Mouse (Mus musculus): ENCODE results near the gene Ddt.
"Not testable (repeated sequence)": the region's sequence is repeated elsewhere in the genome, so short reads cannot be mapped to it uniquely, and the experiment has no call there.

The Ddt gene

DNA sequence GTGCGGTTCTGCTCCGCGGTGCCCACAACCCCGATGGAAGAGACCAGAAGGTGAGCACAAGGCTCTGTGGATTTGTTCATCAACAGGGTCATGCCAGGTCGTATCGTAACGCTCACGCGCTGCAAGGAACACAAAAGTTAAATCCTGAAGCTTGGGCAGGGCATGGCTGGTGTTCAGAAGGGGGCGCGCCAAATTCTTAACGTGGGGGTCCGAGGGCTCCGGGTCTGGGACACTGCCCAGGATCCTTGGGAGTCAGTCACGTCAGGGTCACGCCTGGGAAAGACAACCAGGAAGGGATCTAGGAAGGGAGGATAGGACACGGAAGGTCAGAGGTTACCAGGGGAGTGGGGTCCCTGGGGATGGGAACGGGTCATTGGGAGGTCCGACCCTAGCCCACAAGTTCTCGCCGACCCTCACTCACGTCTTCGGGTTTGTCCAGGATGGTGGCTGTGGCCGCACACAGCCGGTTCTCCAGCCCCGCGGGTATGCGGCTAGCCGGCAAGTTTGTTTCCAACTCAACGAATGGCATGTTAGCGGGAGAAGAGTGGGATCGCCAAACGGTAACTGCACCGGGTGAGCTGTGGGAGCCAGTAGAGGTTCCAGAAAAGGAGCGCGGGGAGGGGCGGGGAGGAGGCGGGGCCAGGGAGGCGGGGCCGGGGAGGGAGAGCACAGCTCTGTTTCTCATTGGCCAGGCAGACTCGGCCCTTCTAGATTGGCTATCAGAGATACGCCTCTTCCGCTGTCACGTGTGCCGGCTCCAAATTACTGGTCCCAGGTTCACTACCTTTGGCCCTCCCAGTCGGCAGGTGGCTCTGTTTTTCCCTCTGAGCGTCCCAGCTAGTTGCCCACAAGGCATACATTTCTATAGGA is at the start of gene Ddt:
Gene Ddt, minus strand, starts transcription at position 620 of the 870 bp plus-strand sequence.
- peak; percentile 94 for DNase-seq

DNA sequence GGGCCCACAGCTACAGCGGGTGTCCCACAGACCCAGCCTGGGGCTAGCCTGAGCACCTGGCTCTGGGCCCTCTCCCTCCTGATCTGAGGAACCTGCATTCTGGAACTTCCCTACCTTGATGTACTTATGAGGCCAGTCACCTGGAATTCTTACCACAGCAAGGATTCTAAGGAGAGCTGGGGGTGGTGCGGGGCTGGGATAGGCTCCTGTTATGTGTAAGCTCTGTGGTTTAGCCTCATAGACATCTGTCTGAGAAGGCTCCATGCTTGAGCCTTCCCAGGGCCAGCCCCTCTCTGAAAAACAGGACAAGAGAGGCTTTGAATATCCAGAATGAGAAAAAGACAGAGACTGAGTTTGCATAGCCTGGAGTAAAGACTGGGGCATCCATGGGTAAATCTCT is 49.2 kb upstream of the Ddt start, which contains the start of gene Gstt4:
Gene Gstt4, minus strand, starts transcription at position 101 of the 400 bp plus-strand sequence.
- DNase-seq, result no peak

DNA sequence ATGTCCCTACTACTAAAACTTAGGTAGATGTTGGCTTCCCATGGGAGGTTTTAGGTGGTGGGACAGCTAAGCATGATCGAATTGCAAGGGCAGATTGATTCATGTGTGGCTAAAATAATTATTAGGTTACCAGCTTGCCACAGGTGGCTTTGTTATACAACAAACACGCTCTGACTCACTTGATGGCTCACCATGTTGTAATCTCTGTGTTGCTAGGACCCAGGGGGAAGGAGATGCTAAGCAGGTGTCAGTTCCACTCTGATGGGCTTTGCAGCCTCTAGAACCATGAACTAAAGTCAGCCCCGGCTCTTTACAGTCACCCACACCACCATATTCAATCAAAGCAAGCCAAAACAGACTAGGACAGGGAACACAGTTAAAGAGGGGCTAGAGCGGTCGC is 46.7 kb upstream of the Ddt start:
- DNase-seq, result no peak

DNA sequence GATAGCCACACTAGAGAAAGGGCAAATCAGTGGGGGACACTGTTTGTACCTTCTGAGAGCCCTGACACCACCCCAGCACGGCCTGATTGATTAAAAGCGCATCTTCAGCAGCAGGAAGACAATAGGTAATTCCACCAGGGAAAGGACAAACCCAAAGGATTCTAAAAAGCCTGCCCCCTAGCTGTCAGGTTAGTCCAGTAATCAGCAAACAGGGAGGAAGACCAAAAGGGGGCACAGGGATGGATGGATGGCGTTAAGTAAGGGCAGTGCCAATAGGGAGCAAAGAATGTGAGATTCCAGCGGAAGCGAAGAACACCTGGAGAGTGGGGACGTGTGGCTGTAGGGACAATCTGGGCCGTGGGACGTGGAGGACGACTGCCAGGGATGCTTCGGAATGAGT is 45.4 kb upstream of the Ddt start:
- no peak for DNase-seq

DNA sequence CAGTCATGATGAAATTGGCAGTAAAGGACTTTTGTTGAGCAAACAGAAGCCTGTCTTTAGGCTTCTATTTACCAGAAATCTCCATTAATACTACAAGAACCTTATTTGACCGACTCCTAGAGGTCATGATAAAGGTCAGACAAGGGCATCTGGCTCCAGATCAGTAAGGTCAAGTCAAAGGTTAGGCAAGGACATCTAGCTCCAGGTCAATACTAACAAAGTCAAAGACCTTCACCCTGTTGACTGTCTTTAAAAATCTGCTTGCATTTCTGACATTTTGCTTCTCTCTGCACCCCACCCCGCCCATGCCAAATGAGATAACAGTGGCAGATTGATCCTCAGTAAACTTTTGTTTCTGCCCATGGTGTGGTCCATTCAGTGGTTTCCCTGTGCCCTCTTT is 31.0 kb upstream of the Ddt start:
- DNase-seq, result no peak

DNA sequence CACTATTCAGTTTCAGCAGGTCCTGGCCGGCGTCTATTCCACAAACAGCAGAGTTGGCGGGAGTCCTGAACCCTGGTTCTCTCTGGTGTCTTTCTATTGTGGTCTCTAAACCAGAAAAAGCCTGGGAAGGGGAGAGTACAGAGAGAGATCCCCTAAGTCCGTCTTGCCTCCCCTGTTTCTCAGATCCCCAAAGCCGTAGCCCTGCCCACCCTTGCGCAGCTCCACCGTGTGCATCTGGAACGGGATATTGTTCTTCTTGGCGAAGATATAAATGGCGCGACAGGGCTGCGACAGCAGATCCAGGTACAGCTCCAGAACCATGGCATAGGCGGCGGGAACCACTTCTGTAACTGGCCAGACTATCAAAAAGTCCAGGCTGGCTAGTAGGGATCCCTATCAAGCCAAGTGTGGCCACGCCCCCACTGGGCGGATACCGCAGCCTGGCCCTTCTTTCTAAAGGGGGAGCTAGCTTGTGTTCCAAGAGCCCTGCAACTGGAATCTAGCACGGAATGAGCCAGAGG is 25.0 kb upstream of the Ddt start, which contains the start of gene Gstt1:
Gene Gstt1, minus strand, starts transcription at position 409 of the 521 bp plus-strand sequence.
- peak; percentile 80 for DNase-seq

DNA sequence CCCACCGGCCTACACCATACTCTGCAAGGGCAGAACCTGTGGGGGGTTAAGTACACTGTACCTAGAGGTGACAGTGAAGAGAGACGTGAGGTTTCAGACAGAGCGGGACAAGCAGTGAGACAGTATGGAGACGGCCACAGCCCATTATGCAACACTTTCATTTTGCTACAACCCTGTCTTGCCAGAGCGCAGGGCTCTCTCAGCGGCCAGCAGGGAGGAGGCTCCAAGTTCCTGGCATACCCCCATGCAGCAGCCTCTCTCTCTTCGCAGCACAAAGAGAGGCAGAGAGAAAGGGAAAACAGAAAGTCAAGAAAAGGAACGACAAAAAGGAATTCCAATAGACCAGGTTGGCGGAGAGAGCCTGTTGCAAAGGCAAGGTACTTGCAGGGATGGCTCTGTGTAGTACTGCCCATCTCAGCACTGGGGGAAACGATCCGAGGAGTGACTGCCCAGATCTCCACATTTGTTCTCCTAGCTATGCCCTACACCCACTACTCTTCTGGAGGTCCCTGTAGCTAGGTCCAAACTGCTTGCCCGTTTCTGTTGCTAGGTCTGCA is 24.5 kb upstream of the Ddt start:
- DNase-seq, result peak; percentile 83

DNA sequence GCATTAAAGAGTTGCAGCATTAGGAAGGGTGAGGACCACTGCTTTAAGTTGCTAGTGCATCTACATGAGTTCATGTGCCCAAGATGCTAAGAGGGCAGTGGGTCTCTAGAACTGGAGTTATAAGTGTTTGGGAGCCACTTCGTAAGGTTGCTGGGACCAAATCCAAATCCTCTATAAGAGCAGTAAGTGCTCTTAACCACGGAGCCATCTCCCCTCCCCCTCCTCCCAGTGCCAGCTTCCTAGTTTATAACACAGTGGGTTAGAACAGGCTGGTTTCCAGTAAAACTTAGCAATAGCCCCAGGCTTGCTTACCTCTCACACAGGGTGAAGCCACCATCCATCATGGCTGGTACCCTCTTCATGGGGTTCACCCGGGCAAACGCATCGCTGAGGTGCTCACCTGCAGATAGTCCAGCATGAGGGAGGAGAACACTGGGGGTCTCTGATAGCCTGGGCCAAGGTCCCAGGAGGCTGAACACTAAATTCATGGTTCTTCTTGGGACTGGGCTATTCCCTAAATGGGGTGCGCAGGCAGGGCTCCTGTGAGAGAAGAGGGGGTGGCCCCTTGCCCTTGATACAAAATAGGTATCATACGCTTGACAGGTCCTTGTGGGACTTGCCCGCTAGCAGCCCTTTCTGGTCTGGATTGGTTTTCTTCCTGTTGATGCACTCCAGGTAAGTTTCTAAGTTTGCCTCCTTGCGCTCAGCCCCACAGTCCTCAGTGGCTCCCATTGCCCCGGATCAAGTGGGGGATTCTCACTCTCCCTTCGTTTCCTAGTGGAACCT is 23.7 kb upstream of the Ddt start:
- DNase-seq, result peak; percentile 50

DNA sequence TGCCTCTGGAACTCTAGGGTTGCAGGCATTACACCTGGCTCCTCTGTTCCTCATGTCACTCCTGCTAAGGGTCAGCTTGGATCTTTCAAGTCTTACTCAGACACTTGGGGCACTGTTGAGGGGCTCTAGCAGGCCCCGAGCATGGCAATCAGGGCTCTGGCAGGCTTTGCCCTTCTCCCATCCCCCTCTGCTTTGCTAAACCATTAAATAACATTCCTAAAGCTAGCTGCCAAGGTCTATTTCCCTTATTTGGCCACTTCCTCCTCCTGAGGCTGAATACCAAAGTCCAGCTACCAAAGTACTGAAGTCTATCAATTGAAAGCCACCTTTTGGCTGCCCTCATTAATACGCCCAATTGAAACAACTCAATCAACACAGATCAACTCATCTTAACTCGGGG is 21.7 kb upstream of the Ddt start:
- no peak for DNase-seq

DNA sequence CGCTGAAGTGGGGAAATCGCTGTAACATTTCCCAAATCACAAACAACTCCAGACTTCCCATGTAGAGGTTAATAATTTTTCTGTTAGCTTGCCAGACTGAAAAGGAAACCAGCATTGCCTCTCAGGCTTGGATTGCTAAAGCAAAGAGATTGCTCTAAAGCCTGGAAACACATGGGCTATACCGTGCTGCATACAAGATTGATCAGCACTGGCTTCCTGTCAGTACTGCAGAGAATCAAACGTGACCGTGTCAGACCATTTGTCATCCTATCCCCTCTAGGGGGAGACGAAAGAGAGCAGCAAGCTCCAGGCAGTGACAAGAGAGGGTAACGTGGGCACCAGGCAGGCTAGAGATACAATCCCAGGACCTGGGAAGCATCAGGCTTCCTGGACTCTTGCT is 17.6 kb upstream of the Ddt start:
- DNase-seq, result no peak

DNA sequence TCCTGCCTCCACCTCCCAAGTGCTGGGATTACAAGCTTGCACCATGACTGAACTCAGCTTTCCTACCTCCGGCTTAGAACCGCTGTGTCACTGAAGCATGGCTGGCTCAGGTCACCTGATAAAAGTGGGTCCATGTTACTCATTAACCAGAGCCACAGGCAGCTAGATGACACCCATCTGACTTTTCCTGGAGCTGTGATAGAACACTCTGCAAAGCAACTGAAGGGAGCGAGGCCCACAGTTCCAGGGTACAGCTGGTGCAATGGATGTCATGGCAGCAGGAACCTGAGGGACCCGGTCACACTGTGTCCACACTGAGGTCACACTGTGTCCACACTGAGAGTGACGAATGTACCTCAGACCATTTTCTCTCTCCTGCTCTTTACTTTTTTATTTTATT is 16.6 kb upstream of the Ddt start:
- DNase-seq, result no peak

DNA sequence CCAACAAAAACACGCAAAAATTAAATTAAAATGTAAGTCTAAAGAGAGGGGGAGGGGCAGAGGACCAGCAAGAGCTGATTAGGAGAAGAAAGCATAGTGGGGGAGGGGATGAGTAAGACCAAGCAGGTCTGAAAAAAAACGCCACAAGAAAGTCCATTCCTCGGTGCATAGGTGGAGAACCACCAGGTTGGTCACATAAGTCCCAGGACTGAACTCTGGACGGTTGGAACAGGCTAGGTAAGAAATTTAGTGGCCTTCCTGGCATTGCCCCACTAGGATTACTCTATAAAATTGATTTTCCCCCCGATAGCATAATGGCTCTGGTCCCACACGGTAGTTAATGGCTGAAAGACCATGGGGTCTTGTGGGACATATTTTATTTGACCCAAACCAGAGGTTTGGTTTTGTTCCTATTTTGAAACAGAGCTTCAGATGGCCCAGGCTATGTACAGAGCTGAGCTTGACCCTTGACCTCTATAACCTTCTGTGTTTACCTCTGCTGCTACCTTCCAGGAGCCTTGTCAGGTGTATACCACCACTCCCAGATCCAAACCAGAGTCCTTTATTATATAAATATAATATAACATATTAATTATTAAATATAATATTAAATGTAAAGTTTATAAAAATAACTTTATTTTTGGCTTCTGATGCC is 16.0 kb upstream of the Ddt start:
- DNase-seq, result no peak

DNA sequence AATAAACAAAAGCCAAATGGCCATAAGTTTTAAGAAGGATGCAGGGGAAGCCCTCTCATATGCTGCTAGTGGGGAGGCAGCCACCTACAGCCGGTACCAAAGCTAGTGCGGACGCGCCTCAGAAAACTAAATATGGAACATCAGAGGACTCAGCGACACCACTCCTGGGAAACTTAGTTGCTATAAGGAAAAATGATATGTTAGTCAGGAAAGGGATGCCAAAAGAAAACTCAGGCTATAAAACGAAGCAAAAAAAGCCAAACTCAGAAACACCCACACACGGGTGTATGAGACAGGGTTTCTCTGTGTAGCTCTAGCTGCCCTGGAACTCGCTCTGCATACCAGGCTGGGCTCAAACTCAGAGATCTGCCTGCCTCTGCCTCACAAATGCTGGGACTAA is 15.1 kb upstream of the Ddt start:
- no peak for DNase-seq

DNA sequence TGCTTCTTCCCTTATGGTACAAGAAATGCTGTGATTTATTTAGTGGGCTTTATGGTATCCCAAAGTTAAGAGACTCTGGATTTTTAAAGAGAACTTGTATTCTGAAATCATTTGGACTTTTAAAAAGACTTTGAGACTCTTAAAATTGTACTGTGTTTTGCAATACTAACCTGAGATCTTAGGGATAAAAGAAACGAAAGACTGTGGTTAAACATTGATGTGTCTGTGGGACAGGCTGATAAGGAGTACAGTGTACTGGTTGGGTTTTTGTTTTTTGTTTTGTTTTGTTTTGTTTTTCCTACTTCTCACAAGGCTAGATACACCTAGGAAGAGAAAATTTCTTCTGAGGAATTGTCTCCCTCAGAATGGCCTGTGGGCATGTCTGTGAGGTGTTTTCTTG is 12.2 kb upstream of the Ddt start:
- DNase-seq, result no peak

DNA sequence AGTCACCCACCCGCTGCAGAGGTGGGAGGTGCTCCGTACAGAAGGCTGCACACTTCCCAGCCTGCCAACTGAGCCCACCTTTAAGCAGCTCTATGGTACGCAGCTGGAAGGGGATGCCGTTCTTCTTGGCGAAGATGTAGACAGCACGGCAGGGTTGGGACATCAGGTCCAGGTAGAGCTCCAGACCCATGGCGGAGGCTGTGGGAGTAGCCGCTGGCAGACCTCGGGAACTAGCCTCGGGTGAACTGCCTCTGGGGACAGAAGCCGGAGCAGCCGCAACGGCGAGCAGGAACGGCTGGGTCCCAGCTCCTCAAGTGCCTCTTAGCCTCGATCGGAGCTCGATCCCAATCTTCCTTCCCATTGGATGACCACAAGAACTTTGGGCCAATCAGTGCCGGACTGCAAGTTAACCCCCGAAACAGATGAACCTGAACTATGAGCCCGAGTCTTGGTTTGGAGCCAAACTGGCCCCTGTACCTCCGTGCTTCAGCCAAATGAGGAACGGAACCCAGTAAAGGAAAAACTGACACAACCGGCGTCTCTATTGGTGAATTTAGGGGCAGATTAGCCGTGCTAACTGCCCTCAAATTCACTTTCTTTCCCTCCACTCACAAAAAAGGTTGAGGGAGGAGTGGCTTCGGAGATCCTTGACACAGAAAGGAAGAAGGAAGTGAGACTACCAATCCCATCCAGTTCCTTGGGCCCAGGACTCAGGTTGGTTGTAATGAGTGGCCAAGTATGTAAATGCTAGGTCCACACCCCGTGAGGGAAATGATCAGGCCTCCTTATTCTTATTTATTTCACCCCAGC is 7.8 kb upstream of the Ddt start, which contains the start of the genes Gm20441 and Gstt3:
Gene Gm20441, minus strand, starts transcription at position 186 of the 810 bp plus-strand sequence.
Gene Gstt3, minus strand, starts transcription at position 646 of the 810 bp plus-strand sequence.
- DNase-seq, result no peak

DNA sequence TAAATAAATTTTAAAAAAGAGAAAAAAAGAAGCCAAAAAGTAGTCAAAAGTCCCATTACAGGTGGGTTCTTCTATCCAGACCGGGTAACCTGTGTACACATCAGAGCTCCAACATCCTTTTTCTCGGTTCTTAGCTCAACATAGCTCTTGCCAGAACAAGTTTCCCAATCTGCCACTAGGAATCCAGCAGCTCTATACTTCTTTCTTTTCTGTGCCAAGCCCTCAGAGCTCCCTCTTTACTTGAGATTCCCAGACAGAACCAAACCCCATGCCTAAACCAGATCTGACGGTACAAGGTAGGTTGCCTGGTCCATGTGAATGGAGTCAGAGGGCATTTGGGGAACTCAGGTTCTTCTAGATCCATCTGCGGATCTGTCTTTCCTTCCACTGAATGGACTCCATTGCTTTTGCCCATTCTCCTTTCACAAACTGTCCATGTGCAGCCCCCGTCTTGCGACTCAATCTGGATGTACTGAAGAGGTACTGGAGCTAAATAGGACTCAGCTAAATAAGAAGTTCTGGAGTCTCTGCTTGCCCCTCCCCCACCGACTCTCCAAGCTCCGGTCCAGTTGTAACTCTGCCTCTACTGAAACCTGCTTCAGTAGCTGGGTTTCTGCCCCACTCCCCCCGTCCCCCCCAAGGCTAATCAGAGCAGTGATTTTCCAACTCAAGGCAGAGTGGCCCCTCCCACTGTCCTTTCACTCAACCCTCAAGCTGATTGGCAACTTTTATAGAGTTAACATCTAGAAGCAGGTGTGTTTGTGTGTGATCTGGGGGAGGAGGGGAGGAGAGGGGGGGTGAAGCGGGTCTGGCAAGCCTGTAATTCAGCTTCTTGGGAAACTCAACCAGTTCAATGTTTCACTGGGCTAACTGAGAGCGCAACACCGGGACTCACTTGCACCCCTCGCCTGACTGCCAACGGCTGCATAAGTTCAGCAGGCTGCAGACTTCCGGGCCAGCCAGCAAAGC is 6.3 kb upstream of the Ddt start:
- DNase-seq, result no peak

DNA sequence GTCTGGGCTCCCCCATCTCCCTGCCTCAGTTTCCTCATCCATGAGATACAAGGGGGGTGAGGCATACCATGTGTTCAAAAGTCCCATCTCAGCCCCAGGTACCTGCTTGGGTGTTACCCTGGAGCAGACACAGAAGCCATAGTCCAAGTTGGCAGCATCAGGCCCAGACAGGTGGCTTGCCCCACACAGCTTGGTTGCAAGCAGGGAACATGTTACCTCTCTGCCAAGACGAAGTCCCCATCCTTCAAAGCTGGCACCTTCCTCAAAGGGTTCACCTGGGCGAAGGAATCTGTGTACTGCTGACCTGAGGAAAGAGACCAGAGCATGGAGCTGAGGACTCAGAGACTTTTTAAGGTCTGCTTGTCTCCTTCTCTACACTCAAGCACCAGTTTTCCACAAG is 4.7 kb upstream of the Ddt start:
- peak; percentile 61 for DNase-seq

DNA sequence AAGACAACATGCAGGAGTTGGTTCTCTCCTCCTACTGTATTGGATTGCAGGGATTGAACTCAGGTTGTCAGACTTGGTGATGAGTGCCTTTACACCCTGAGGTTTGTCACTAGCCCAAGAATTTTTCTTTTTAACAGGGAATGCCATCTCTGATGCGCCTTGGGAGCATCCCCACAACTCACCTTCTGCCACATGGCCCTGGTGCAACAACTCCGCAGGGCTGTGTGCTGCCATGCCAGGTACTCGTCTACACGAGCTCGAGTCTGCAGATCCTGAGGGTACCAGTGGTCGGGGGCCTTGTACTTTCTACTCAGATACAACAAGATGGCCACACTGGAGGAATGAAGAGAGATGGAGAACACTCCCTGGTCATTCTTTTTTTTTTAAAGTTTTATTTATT is 3.3 kb upstream of the Ddt start:
- DNase-seq, result no peak

DNA sequence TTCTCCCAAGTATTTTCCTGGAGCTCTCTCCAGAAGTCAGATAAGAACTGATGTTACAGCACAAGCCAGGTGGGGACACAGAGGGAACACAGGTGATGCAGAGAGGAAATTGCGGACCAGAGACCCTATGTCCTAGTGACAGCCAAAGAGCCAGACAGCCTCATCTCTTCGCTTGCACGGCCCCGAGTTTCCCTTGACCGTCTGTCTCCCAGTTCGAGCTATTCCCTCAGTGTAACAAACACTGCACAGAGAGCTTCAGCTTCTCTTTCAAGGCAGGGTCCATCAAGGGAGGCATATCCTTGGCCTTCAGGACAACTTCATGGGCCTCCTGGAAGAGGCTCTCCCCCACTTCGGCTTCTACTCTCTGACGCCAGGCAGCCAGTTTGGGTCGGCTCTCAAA is 1.4 kb upstream of the Ddt start:
- no peak for DNase-seq

DNA sequence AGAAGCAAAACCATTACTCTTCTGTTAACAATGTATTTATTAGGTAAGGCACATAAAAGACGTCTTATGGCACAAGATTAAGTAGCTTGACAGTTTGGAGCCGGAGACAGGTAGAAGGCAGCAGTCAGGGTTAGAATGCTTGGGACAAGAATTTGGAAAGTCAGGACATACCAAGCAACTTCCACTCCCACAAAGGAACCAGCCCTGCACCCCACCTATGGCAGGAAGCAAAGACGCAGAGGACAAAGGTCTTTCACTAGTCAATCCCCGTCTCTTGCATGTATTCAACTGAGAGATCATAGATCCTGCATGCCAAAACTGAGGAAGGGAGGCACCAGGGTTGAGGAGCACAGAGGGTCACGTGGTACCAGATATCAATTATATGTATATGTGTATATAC is 888 bp upstream of the Ddt start:
- no peak for DNase-seq

DNA sequence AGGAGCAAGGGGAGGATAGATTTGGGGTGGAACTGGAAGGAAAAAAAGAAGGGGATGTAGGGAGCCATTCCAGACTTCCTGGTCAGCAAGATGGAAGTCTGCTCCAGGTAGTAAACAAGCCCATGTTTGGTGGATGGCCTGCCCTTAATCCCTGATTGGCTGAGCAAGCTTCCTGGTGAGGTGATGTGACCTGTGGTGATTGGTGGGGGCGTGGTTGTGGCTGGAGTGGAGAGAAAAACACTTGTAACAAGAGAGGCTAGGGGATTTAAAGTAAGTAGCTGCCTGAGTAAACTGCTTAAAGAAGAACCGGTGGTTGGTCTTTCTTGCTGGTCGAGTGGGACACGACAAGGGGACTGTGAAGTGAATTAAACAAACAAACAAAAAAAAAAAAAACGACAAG is 5.5 kb downstream of the Ddt start:
- not testable (repeated sequence) for DNase-seq
